Mouse (Mus musculus) right cerebral cortex, postnatal 14 days (tissue): ENCODE results near the gene Tmem138.

Experiments
- DNase-seq: peaks from one replicate; pipeline ENCODE4 v3.0.0; 2022

Tmem138 gene

GRCm38 (mm10) chr19:10576690-10577561 is at the start of gene Tmem138, which contains the start of gene Cyb561a3:
Tmem138 (minus strand) TSS chr19:10577362.
Cyb561a3 (plus strand) TSS chr19:10577172.
- peak; percentile 87 for DNase-seq

- DNase-seq, result no peak
Measured at GRCm38 (mm10) chr19:10608573-10609240, 31.5 kb upstream of the Tmem138 start.

GRCm38 (mm10) chr19:10605901-10606622 is 28.9 kb upstream of the Tmem138 start:
- DNase-seq, result no peak

- peak; percentile 99 for DNase-seq
Measured at GRCm38 (mm10) chr19:10605293-10605900, 28.2 kb upstream of the Tmem138 start, which contains the start of the genes Ddb1 and Tkfc. Ddb1 (plus strand) TSS chr19:10605327. Tkfc (minus strand) TSS chr19:10605654.

GRCm38 (mm10) chr19:10604534-10604933 is 27.4 kb upstream of the Tmem138 start:
- DNase-seq, result no peak

- no peak for DNase-seq
Measured at GRCm38 (mm10) chr19:10603660-10604523, 26.7 kb upstream of the Tmem138 start.

GRCm38 (mm10) chr19:10602787-10603186 is 25.6 kb upstream of the Tmem138 start:
- peak; percentile 90 for DNase-seq

GRCm38 (mm10) chr19:10602247-10602769 is 25.1 kb upstream of the Tmem138 start:
- DNase-seq, result no peak

- no peak for DNase-seq
Measured at GRCm38 (mm10) chr19:10599648-10600047, 22.5 kb upstream of the Tmem138 start.

GRCm38 (mm10) chr19:10598188-10598587 is 21.0 kb upstream of the Tmem138 start:
- DNase-seq, result no peak

- DNase-seq, result no peak
Measured at GRCm38 (mm10) chr19:10591659-10592377, 14.7 kb upstream of the Tmem138 start.

- DNase-seq, result no peak
Measured at GRCm38 (mm10) chr19:10590301-10590700, 13.1 kb upstream of the Tmem138 start.

GRCm38 (mm10) chr19:10589127-10589857 is 12.1 kb upstream of the Tmem138 start:
- no peak for DNase-seq

- DNase-seq, result no peak
Measured at GRCm38 (mm10) chr19:10587231-10587630, 10.1 kb upstream of the Tmem138 start.

GRCm38 (mm10) chr19:10585112-10585511 is 8.0 kb upstream of the Tmem138 start:
- no peak for DNase-seq

- no peak for DNase-seq
Measured at GRCm38 (mm10) chr19:10583550-10584146, 6.5 kb upstream of the Tmem138 start.

GRCm38 (mm10) chr19:10581984-10582383 is 4.8 kb upstream of the Tmem138 start:
- no peak for DNase-seq

- DNase-seq, result no peak
Measured at GRCm38 (mm10) chr19:10580761-10581160, 3.6 kb upstream of the Tmem138 start.

- DNase-seq, result no peak
Measured at GRCm38 (mm10) chr19:10580102-10580501, 2.9 kb upstream of the Tmem138 start.

- no peak for DNase-seq
Measured at GRCm38 (mm10) chr19:10569627-10570026, 7.5 kb downstream of the Tmem138 start.
